Mouse (Mus musculus): Measurements from ENCODE around the gene Rbbp9. TPM values are rescaled to one million over a fixed set of nuclear protein-coding genes. Genes with fewer than 3 reads are reported as not detected.

Rbbp9 gene
- polyA plus RNA-seq (2014; fragmentation: Illumina TruSeq; extraction: RNeasy Lipid Tissue Mini Kit (QIAGEN cat#74804); ENCODE audit: low read depth, low replicate concordance): 17.9 TPM

DNA sequence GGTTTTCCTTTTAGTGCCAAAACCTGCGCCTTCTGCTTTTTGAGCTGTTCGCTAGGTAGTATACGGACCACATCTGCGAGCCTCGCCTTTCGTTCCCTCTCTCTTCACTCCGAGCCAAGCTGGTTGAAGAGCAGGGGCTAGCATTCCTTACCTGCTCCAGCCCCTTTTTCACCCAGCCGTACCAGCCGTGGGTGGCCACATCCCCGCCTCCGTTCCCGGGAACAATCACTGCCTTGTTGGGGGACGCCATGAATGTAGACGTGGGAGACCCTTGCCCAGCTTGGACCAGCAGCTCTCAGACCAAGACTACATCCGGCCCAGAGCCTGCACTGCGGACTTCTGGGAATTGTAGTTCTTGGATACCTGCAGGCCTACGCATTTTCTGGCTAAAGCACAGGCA lies at the start of gene Rbbp9:
Gene Rbbp9 (minus strand): TSS at position 341 of the 400 bp plus-strand sequence.

DNA sequence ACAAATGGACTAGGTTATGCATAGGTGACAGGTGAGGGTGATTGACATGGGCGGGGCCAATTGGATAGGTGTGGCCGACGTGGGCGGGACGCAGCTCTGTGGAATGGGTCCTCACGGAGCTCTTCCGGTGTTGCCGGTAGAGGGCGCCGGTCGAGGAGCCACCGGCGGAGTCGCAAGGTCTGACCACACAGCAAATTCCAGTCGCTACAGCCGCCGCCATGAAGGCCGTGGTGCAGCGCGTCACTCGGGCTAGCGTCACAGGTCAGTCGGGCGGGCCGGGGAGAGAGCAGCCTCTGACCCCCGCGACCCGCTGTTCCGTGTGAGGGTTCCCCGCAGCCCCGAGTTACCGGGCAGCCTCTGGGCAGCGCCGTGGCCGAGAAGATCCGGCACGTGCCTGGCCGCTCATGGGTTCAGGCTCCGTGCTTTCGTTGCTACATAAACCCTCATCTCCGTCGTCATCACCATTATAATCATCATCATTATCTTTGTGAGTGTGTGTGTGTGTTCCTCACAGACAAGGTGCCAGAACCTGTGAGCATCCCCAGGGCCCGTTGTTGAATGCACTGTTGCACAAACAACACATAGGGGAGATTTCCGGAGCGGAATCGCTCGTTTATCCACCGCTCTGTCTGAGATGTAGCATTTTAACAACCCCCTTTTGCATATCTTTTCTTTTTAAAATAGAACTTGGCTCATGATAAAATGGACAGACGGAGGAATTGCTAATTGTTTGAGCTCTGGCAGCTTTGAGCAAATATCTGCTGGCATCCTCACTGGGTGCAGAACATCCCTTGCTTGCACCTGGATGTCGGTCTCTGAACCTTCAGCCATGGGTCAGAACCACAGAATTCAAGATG lies 49.4 kb upstream of the Rbbp9 start, which contains the start of gene Dtd1:
Gene Dtd1 (plus strand): TSS at position 67 of the 857 bp plus-strand sequence.

DNA sequence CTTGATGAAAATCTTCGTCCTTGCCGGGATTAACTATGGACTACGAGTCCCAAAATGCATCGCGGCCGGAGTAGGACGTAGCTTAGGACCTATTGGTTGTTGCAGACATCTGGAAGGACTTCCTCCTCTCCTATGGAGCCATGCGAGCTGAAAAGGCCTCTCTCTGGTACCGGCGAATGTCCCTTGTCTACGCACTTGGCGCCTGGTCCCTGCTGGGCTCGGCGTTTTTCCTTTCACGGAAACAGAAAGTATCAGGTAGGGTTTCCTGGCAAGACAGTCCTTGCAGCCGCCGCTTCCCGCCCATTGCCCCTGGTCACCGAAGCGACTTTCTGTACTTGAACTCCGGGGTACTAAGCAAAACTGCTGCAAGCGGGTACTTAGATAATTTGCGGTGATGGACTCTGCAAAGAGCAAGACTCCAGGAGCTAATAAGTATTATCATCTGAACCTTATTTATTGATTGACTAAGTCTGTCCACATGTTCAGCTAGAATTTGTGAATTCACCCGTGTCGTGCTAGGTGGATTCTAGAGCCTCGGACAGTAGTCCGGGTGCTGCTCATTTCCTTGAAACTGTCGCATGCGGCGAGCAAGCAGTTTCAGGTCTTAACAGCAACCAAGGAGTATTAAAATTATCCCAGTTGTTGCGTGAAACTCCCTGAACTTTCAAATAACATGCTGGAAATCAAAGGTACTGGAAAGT lies 43.4 kb upstream of the Rbbp9 start, which contains the start of gene Smim26:
Gene Smim26 (plus strand): TSS at position 104 of the 701 bp plus-strand sequence.

DNA sequence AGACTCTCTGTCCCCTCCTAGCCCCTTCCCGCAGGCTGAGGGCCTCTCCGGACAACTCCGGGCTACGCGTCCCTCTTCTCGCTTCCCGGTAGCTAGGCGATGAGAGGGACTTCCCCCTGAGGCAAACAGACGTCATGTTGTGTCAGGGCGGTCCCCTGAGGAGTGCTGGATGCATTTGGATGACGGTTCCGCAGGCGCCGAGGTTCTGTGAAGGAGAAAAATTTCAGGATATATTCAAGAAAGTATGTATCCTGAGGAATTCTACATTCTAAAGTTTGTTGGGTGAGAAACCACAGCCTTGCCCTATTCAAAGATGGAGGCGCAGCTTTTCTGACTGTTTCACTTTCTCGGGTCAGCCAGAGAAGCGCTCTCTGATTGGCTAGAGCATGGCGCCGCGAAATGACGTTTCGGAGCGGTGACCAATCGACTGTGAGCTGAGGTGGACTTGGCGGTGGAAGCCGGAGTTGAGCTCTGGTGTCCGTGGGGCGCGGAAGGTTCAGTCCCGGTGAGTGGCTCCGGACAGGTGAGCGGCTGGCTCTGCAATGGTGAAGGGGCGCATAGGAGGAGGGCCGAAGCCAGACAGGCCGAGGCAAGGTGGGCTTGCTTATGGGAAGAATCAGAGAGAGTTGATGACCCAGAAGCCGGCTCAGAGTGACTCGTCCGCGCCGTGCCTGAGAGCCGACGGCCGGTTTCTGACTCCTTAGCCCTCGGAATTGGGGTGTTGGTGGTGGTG lies 5.3 kb upstream of the Rbbp9 start, which contains the start of gene Sec23b:
Gene Sec23b (plus strand): TSS at position 410 of the 733 bp plus-strand sequence.

DNA sequence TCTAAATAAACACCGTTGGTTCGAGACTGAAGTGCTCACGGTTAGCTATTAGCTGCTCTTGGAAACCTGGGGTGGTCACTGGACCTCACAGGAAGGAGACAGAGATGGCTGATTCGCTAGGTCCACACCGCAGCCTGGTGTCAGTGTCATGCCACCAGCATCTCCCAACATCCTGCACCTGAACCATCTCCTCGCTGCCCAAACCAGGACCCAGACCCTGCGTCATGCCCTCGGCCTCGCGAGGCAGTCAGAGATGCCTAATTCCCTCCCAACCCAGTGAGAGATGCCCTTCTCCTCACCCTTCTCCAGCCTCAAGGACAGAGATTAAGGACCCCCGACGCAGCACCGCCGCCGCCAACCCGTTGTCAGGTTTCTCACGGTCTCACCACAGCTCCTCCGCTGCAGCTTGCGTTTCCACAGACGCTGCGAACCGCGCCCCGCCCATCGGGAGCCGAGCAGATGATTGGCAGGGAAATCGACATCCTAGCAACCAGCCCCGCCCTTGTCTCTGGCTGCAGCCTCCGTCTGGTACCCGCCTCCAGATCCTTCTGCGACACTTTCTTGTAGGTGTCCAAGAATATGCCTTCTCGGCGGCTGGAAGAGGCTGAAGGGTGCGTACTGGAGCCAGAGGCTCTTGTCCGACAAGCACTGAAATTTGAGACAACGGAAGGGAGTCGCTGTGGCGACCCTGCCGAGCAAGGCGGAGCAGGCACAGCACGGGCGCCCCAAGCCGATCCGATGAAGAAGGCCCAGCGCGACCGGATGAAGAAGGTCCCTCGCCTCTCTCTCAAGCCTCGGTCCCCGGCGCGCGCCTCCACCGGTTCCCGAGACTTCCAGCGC lies 23.5 kb downstream of the Rbbp9 start, which contains the start of the genes Dzank1 and Polr3f:
Gene Dzank1 (minus strand): TSS at position 434 of the 840 bp plus-strand sequence.
Gene Polr3f (plus strand): TSS at position 738 of the 840 bp plus-strand sequence.

Other genes with a start within 250 kb of the Rbbp9 start
- 24.5 TPM for gene Ovol2, start 218.7 kb downstream of the Rbbp9 start, polyA plus RNA-seq (2014; fragmentation: Illumina TruSeq; extraction: RNeasy Lipid Tissue Mini Kit (QIAGEN cat#74804); ENCODE audit: low read depth, low replicate concordance)
- 4.5 TPM for gene Kat14, start 181.9 kb downstream of the Rbbp9 start, polyA plus RNA-seq (2014; fragmentation: Illumina TruSeq; extraction: RNeasy Lipid Tissue Mini Kit (QIAGEN cat#74804); ENCODE audit: low read depth, low replicate concordance)
- 1.7 TPM for gene Pet117, start 181.9 kb downstream of the Rbbp9 start, polyA plus RNA-seq (2014; fragmentation: Illumina TruSeq; extraction: RNeasy Lipid Tissue Mini Kit (QIAGEN cat#74804); ENCODE audit: low read depth, low replicate concordance)
- gene Dzank1, start 23.5 kb downstream of the Rbbp9 start, polyA plus RNA-seq (2014; fragmentation: Illumina TruSeq; extraction: RNeasy Lipid Tissue Mini Kit (QIAGEN cat#74804); ENCODE audit: low read depth, low replicate concordance): 12.3 TPM
- gene Polr3f, start 23.2 kb downstream of the Rbbp9 start, polyA plus RNA-seq (2014; fragmentation: Illumina TruSeq; extraction: RNeasy Lipid Tissue Mini Kit (QIAGEN cat#74804); ENCODE audit: low read depth, low replicate concordance): 19.4 TPM
- gene Sec23b, start 5.4 kb upstream of the Rbbp9 start, polyA plus RNA-seq (2014; fragmentation: Illumina TruSeq; extraction: RNeasy Lipid Tissue Mini Kit (QIAGEN cat#74804); ENCODE audit: low read depth, low replicate concordance): 54.4 TPM
- 3.4 TPM for gene Smim26, start 43.2 kb upstream of the Rbbp9 start, polyA plus RNA-seq (2014; fragmentation: Illumina TruSeq; extraction: RNeasy Lipid Tissue Mini Kit (QIAGEN cat#74804); ENCODE audit: low read depth, low replicate concordance)
- gene Dtd1, start 49.0 kb upstream of the Rbbp9 start, polyA plus RNA-seq (2014; fragmentation: Illumina TruSeq; extraction: RNeasy Lipid Tissue Mini Kit (QIAGEN cat#74804); ENCODE audit: low read depth, low replicate concordance): 12.1 TPM

All from testis, adult 10 weeks (tissue).